Mouse (Mus musculus) MEL (cell line): ENCODE results near the gene Olfr173. TPM values are rescaled to one million over a fixed set of nuclear protein-coding genes. Genes with fewer than 3 reads are reported as not detected.

Experiments
- DNase-seq: peaks from one replicate; pipeline ENCODE4 v3.0.0; 2011; ENCODE audit warnings: low read depth, low spot score
- H3K27ac ChIP-seq: 2 replicates; pipeline ENCODE4 v1.5.1; 2012; ENCODE audit warnings: low read depth, mild to moderate bottlenecking, control low read depth, low read length, moderate library complexity; ENCODE audit not compliant: control insufficient read depth
- H3K27me3 ChIP-seq, 2 experiments: fragments of 150-350 bp in 1 of 2; sonication (generic) in 1 of 2; 2 replicates each; pipeline ENCODE4 v1.6.1; 2012; ENCODE audit warnings: low read length in 2 of 2, mild to moderate bottlenecking in 2 of 2, improper control_type of control experiment in 1 of 2, moderate library complexity in 1 of 2; ENCODE audit not compliant: insufficient read depth in 2 of 2, control insufficient read depth in 1 of 2
- H3K36me3 ChIP-seq, 2 experiments: 2 replicates each; pipeline ENCODE4 v1.6.1; 2012 to 2014; ENCODE audit warnings: low read length in 2 of 2, improper control_type of control experiment in 1 of 2, inconsistent platforms in 1 of 2, mild to moderate bottlenecking in 1 of 2; ENCODE audit not compliant: insufficient read depth in 2 of 2, control insufficient read depth in 1 of 2
- H3K4me1 ChIP-seq, 2 experiments: fragments of 150-350 bp in 1 of 2; sonication (generic) in 1 of 2; 2 replicates each; pipeline ENCODE4 v1.6.1; 2012; ENCODE audit warnings: low read length in 2 of 2, improper control_type of control experiment in 1 of 2, mild to moderate bottlenecking in 1 of 2; ENCODE audit not compliant: insufficient read depth in 2 of 2, control insufficient read depth in 1 of 2
- H3K4me3 ChIP-seq, 2 experiments: fragments of 150-350 bp in 1 of 2; sonication (generic) in 1 of 2; 2 replicates each; pipeline ENCODE4 v1.5.1; 2012; ENCODE audit warnings: low read depth in 2 of 2, low read length in 2 of 2, mild to moderate bottlenecking in 2 of 2, moderate library complexity in 2 of 2, control low read depth in 1 of 2, improper control_type of control experiment in 1 of 2; ENCODE audit not compliant: control insufficient read depth in 1 of 2, insufficient read depth in 1 of 2
- H3K79me2 ChIP-seq: 2 replicates; pipeline ENCODE4 v1.6.1; 2012; ENCODE audit warnings: mild to moderate bottlenecking, low read length, moderate library complexity; ENCODE audit not compliant: control insufficient read depth, poor library complexity, insufficient read depth
- H3K9ac ChIP-seq: 2 replicates; pipeline ENCODE4 v1.6.1; 2012; ENCODE audit warnings: low read depth, mild to moderate bottlenecking, control low read depth, low read length, moderate library complexity; ENCODE audit not compliant: control insufficient read depth, poor library complexity, severe bottlenecking
- H3K9me3 ChIP-seq: fragments of 150-350 bp; sonication (generic); replicated peaks from 2 replicates; pipeline ENCODE4 v1.6.1; 2012; ENCODE audit warnings: mild to moderate bottlenecking, low read length, improper control_type of control experiment, moderate library complexity; ENCODE audit not compliant: insufficient read depth
- CTCF ChIP-seq, 3 experiments: IDR thresholded peaks in 2 of 3; conservative IDR thresholded peaks in 1 of 3; 2 replicates each; pipeline ENCODE4 v1.5.1; 2011 to 2012; ENCODE audit warnings: low read length in 3 of 3, low read depth in 2 of 3, mild to moderate bottlenecking in 2 of 3, improper control_type of control experiment in 1 of 3, inconsistent platforms in 1 of 3, mixed read lengths in 1 of 3, moderate library complexity in 1 of 3; ENCODE audit not compliant: control insufficient read depth in 1 of 3, insufficient read depth in 1 of 3, poor library complexity in 1 of 3, severe bottlenecking in 1 of 3
- MAX ChIP-seq: IDR thresholded peaks from 2 replicates; pipeline ENCODE4 v1.6.1; 2011; ENCODE audit warnings: low read length, improper control_type of control experiment
- RAD21 ChIP-seq: IDR thresholded peaks from 2 replicates; pipeline ENCODE4 v1.6.1; 2011; ENCODE audit warnings: mild to moderate bottlenecking, low read depth, low read length, improper control_type of control experiment
- SMC3 ChIP-seq: IDR thresholded peaks from 2 replicates; pipeline ENCODE4 v1.6.1; 2011; ENCODE audit warnings: low read depth, low read length, improper control_type of control experiment
- USF1 ChIP-seq: IDR thresholded peaks from 2 replicates; pipeline ENCODE4 v1.6.1; 2014; ENCODE audit warnings: low read depth, mild to moderate bottlenecking, inconsistent platforms, low read length, improper control_type of control experiment, moderate library complexity
- USF2 ChIP-seq, 2 experiments: IDR thresholded peaks; 2 replicates each; pipeline ENCODE4 v1.6.1; 2011 to 2012; ENCODE audit warnings: improper control_type of control experiment in 2 of 2, low read length in 2 of 2, borderline replicate concordance in 1 of 2, inconsistent platforms in 1 of 2, low read depth in 1 of 2, mild to moderate bottlenecking in 1 of 2; ENCODE audit not compliant: insufficient read depth in 1 of 2
- polyA plus RNA-seq, 2 experiments: library from polyadenylated mRNA; stranded (reverse) in 1 of 2; unstranded in 1 of 2; fragments of >175 nt in 1 of 2; fragments of >200 nt in 1 of 2; gene quantifications; 2 replicates each; pipeline versions ENCODE4 v1.2.1 to v1.2.4; 2012; ENCODE audit warnings: low replicate concordance in 2 of 2, low read depth in 1 of 2; ENCODE audit not compliant: insufficient read length in 2 of 2, insufficient read depth in 1 of 2, missing spikeins in 1 of 2
- total RNA-seq: library from RNA; depleted of rRNA; stranded (reverse); fragments of 300-350 nt; gene quantifications from 2 replicates; pipeline ENCODE4 v1.2.3, GENCODE M21; 2012; rRNA removed

Gene Olfr173
- total and polyA plus RNA-seq, 3 experiments: not detected

DNA sequence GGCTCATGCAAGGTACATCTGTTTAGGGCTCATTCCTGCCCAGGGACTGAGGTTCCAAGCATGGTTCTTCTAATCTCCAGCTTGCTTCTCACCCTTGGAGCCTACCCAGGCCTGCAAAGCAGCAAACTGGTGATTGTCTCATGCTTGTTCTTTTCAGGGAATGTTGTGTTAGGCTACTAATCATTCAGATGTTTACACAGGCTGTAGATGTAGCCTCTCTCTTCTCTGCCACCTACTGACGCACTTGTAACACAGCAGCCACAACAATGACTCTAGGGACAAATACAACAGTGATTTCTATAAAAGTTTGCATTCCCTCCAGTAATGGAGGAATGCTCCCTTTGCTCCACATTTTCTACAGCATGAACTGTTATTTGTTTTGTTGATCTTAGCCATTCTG is 48.8 kb downstream of the Olfr173 start:
- Histone ChIP-seq H3K36me3 (no peaks in the 10 kb centered on the region), H3K27me3 (no peaks in the 10 kb centered on the region), H3K4me3 (no peak overlapping the region), H3K9ac (no peak overlapping the region), H3K9me3 (no peaks in the 10 kb centered on the region), H3K4me1 (no peaks in the 10 kb centered on the region), H3K27ac (no peak overlapping the region), H3K79me2 (no peaks in the 10 kb centered on the region)
- no peak for TF ChIP-seq USF1
- TF ChIP-seq RAD21: peak; percentile 57
- TF ChIP-seq MAX: no peak
- peak; percentile 35 to 58 (median 47) for TF ChIP-seq CTCF (IDR thresholded peaks at IDR 0.05 in 2 of 3, conservative IDR thresholded peaks at IDR 0.05 in 1 of 3; ENCODE audit: control insufficient read depth in 1 of 3, insufficient read depth in 1 of 3, low read depth in 2 of 3, low read length in 3 of 3, poor library complexity in 1 of 3, severe bottlenecking in 1 of 3)
- peak; percentile 63 for TF ChIP-seq SMC3
- DNase-seq: peak; percentile 42

GRCm38 (mm10) chr16:58746715-58747114 is 53.4 kb downstream of the Olfr173 start:
- Histone ChIP-seq H3K4me1 (no peaks in the 10 kb centered on the region), H3K27ac (no peak overlapping the region), H3K79me2 (no peaks in the 10 kb centered on the region), H3K27me3 (no peaks in the 10 kb centered on the region), H3K36me3 (no peaks in the 10 kb centered on the region), H3K9ac (no peak overlapping the region), H3K9me3 (no peaks in the 10 kb centered on the region), H3K4me3 (no peak overlapping the region)
- no peak for TF ChIP-seq USF2 (IDR thresholded peaks at IDR 0.05; ENCODE audit: borderline replicate concordance in 1 of 2, insufficient read depth in 1 of 2, low read depth in 1 of 2, low read length in 2 of 2)
- peak; percentile 18; the same call in 1 of the 2 replicates for TF ChIP-seq USF1
- no peak for DNase-seq

Other genes starting within 250 kb of the Olfr173 start
- not detected in 2 replicates for gene Gm813, start 183.3 kb downstream of the Olfr173 start, total RNA-seq
- not detected for gene Gm813, start 183.3 kb downstream of the Olfr173 start, polyA plus RNA-seq
- gene E330017A01Rik, start 161.5 kb downstream of the Olfr173 start, total RNA-seq: 4.3 and 7.5 TPM in 2 replicates
- 1 to 10 TPM in 1 of 2 experiments, not detected in 1; 8.2 TPM for gene E330017A01Rik, start 161.5 kb downstream of the Olfr173 start, polyA plus RNA-seq
- 159 and 204 TPM in 2 replicates for gene Cpox, start 130.0 kb downstream of the Olfr173 start, total RNA-seq
- 100 to 1,000 TPM; 110 to 421 TPM for gene Cpox, start 130.0 kb downstream of the Olfr173 start, polyA plus RNA-seq
- gene Gpr15, start 81.2 kb downstream of the Olfr173 start, total RNA-seq: not detected in 2 replicates
- gene Gpr15, start 81.2 kb downstream of the Olfr173 start, polyA plus RNA-seq: not detected
- gene Cldnd1, start 72.4 kb downstream of the Olfr173 start, total RNA-seq: 16.9 and 18.5 TPM in 2 replicates
- 10 to 100 TPM in 1 of 2 experiments, not detected in 1; 34.3 TPM for gene Cldnd1, start 72.4 kb downstream of the Olfr173 start, polyA plus RNA-seq
- not detected in 2 replicates for gene Olfr172, start 37.1 kb downstream of the Olfr173 start, total RNA-seq
- not detected for gene Olfr172, start 37.1 kb downstream of the Olfr173 start, polyA plus RNA-seq
- gene Olfr175-ps1, start 26.5 kb upstream of the Olfr173 start, total RNA-seq: not detected in 2 replicates
- gene Olfr175-ps1, start 26.5 kb upstream of the Olfr173 start, polyA plus RNA-seq: not detected
- gene Olfr177, start 74.5 kb upstream of the Olfr173 start, total RNA-seq: 0.08 TPM in 1 of 2 replicates, not detected in the other
- not detected for gene Olfr177, start 74.5 kb upstream of the Olfr173 start, polyA plus RNA-seq
- gene Olfr178, start 91.8 kb upstream of the Olfr173 start, total RNA-seq: 1.2 and 3.0 TPM in 2 replicates
- gene Olfr178, start 91.8 kb upstream of the Olfr173 start, polyA plus RNA-seq: 1 to 10 TPM in 1 of 2 experiments, not detected in 1; 3.5 TPM
- 0.12 TPM in 1 of 2 replicates, not detected in the other for gene Olfr181, start 128.5 kb upstream of the Olfr173 start, total RNA-seq
- not detected for gene Olfr181, start 128.5 kb upstream of the Olfr173 start, polyA plus RNA-seq
- gene Olfr180, start 129.1 kb upstream of the Olfr173 start, total RNA-seq: 0.50 TPM in 1 of 2 replicates, not detected in the other
- 1 to 10 TPM in 1 of 2 experiments, not detected in 1; 1.1 TPM for gene Olfr180, start 129.1 kb upstream of the Olfr173 start, polyA plus RNA-seq
- 0.42 and 0.73 TPM in 2 replicates for gene Olfr183, start 195.1 kb upstream of the Olfr173 start, total RNA-seq
- gene Olfr183, start 195.1 kb upstream of the Olfr173 start, polyA plus RNA-seq: under 1 TPM in 1 of 2 experiments, not detected in 1; 0.49 TPM
- not detected in 2 replicates for gene Olfr186, start 230.0 kb upstream of the Olfr173 start, total RNA-seq
- under 1 TPM in 1 of 2 experiments, not detected in 1; 0.15 TPM for gene Olfr186, start 230.0 kb upstream of the Olfr173 start, polyA plus RNA-seq
- gene Olfr187, start 239.5 kb upstream of the Olfr173 start, total RNA-seq: not detected in 2 replicates
- gene Olfr187, start 239.5 kb upstream of the Olfr173 start, polyA plus RNA-seq: not detected